Mouse (Mus musculus): ENCODE measurements around the gene Sag.

GRCm38 (mm10) chr1:87876065-87876464 lies 72.6 kb downstream of the Sag start:
- no peak for TF ChIP-seq CTCF (IDR thresholded peaks at IDR 0.05)
- TF ChIP-seq EP300 (IDR thresholded peaks at IDR 0.05): no peak

All from lung, postnatal 0 days (tissue).